Mouse (Mus musculus) thymus, postnatal 4 days (tissue): Measurements from ENCODE around the gene Ap1g2.
A peak's percentile ranks its signal among the peaks of the same experiment; 100 is the strongest.

Experiments used
- DNase-seq: peaks from one replicate; pipeline ENCODE4 v3.0.0; 2021

The Ap1g2 gene

DNA sequence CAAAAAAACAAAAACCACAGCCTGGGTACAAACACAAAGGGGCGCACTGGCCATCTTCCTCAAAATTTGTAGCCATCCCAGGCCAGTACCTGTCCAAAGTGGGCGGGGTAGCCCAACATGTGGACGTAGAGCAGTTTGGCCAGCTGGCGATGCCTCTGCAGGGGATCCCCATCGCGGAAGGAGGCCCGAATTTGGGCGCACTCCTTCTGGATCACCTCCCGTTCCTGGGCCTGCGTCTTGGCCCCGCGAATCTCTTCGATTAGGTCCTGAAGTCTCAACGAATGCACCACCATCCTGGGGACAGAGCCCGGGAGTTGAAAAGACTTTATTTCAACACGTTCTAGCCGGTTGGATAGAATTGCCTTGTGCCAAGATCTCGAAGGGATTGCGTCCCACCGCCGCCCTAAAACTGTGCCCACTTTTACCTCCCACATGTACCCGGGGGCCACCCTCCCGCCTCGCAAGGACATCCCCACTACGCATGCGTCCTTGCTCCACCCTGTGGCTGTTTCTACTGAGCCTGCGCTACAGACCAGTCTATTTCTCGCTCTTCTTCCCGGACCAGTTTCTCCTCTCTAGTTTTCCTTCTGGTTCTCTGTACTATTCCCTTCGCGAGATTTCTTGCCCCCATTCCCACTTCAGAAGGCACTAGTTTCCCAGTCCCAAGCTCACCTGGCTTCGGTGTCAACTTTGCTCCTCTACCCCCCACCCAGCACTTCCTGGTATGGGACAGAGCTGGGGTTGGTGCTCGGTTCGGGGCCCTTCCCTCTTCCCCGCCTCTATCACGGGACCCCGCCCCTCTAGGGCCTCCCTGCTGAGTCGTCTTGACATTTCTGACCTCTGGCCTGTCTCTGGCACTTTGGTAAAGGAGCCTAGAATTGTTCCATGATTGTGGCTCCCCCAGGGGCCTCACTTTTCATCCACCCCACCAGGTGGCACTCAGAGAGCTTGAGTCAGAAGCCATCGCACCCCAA, at the start of gene Ap1g2:
Gene Ap1g2, minus strand, starts transcription at position 758 of the 974 bp plus-strand sequence.
- DNase-seq: peak; percentile 87

DNA sequence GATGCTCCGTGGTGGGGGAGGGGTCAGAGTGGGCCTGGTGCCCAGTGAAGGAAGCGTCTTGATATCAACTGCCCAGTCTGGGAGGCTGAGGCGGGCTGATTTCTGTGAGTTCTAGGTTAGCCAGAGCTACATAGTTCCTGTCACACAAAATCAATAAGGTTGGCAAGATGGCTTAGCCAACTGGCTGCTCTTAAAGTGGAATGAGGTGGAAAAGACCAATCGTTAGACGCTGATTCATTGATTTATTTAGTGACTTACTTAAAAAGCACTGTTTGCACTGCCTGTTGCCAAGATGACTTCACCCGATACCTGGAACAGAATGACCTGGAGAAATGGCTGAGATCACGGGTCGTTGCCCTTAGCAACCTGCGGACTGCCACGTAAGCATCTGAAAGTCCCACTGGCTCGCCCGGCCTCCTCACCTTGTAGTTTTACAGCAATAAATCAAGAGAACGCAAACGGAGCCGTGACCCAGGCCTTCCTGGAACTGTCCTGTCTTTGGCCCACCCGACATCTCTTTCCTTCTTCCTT, 46.6 kb upstream of the Ap1g2 start:
- no peak for DNase-seq

- DNase-seq: no peak
These were observed 45.8 kb upstream of the Ap1g2 start for GRCm38 (mm10) chr14:55152174-55152573.

DNA sequence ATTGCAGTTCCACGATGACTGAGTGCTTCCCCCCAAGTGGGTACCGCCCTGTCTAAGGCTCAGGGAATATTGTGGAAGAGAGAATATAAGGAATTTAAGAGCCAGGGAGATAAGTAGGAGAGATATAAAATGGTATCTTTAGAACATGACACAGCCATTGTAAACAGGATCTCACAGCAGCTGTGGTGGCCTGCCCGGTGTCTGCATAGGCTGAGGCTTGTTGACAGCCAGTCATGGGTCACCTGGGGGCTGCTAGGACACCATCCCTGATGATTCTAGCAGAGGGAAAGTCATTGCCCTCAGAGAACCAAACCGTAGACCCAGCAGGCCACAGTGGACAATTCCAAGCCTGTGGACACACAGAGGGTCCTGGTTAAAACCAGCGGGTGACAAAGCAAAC, 44.6 kb upstream of the Ap1g2 start:
- no peak for DNase-seq

DNA sequence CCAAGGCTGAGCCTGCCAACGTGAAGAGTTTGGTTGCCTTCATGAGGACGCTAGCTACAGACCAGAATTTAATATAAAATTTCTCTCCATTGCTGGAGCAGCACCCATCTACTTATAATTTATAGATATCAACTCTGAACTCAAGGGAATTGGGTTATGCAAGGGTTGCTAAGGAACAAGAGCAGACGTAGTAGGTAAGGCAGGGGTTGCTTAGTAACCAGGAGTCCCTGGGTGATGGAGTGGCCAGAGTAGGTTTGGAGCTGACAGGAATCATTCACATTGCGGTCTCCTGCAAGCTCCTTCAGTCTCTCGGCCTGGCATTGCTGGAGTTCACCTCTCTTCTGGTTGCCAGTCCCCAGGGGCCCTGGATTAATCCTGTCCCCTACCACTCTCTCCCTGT, 42.6 kb upstream of the Ap1g2 start:
- DNase-seq: no peak

- peak; percentile 81 for DNase-seq
These were observed 42.0 kb upstream of the Ap1g2 start for GRCm38 (mm10) chr14:55148363-55148915.

- DNase-seq: no peak
These were observed 40.5 kb upstream of the Ap1g2 start for GRCm38 (mm10) chr14:55146829-55147401.

- DNase-seq: no peak
These were observed 39.9 kb upstream of the Ap1g2 start for GRCm38 (mm10) chr14:55146324-55146723.

DNA sequence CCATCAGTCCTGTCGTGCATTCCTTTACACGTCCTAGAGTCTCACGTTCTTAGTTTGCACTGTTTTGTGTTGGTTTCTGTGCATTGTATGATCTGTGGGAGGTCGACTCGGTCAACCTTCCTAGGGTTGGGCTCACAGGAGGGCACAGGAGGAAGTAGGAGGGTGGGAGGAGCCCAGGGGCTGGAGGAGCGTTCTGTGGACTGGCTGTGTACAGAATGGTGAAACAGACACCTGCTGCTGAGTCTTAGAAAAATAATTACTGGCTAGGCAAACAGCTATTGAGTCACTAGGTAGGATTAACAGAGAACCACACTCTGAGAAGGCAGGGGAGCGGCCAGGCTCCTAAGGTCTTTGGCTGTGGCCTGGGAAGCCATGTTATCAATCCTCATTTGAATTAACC, 32.9 kb upstream of the Ap1g2 start:
- no peak for DNase-seq

GRCm38 (mm10) chr14:55135676-55136075, 29.3 kb upstream of the Ap1g2 start:
- no peak for DNase-seq

DNA sequence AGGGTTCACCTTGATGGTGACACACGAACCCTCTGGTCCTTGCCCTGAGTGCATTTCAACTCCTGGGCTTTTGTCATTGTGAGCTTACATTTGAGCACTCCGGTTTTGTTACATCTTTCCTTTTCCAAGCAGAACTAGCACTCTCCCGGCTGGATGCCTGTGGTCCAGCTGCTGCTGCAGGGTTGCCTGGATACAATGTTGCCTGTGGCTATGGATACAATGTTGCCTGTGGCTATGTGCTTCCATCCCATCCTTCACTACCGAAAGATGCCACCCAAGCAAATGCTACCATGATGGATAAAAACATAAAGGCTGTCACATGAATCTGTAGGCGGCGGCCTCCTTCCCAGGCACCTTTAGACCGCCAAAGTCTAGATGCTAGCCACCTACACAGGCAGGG, 20.1 kb upstream of the Ap1g2 start:
- no peak for DNase-seq

DNA sequence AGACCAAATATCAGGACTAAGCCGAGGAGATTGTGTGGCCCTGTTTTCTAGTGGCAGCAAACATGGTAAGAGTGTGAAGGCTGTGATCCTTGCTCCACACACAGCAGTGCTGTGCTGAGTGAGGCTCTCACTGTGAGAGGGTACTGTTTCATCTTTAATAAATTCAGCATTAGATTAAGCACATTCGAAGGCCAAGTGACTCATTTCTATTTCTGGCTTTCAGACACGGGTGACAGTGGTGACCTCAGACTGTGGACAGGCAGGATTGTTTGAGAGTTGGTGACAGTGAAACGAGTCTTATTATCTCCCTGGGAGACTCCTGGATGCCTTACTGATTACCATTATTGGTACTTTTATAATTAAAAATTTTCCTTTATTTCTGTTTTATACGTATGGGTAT, 19.3 kb upstream of the Ap1g2 start:
- DNase-seq: no peak

- no peak for DNase-seq
These were observed 16.0 kb upstream of the Ap1g2 start for GRCm38 (mm10) chr14:55122359-55122758.

DNA sequence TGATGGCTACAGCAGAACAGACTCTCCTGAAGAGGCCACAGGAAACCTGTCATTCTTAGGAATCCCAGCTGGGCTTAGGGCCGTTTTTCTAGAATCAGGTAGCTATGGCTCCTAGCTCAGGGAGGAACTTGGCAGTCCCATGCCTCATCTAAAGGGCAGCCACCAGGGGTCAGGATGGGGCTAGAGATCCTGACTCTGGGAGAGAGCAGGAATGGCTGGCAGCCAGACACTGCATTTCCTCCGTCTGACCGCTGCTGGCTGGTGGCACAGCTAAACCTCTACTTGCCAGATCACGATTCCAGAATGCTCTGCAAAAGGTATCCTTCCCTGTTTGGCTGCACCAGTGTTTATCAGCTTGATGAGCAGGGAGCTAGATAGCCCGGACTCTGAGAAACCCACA, 15.6 kb upstream of the Ap1g2 start:
- DNase-seq: peak; percentile 78

DNA sequence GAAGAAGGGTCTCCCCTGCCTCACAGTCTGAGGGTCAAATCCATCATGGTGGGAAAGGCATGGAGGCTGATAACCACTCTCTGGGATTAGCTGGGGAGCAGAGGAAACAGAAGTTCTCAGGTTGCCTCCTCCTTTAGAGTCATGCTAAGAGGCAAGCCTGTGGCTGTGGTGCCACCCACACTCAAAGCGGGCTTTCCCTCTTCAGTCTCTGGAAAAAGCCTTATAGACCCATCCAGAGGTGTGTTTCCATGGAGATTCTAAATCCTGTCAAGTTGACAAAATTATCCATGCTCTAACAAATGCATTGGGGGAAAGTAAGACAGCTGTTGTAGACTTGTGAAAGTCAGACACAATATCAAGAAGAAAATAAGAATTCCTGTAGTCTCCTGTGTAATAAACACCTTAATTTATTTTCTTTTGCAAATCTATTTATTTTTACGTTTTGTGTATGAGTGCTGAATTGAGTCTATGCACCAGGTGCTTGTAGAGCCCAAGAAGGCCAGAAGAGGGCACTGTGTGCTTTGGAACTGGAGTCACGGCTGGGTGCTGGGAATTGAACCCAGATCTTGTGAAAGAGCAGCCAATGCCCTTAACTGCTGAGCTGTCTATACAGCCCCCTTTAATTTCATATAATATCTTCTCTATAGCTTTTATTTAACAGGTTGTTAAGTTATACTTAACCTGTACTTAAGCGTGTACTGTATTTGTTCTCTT, 13.2 kb upstream of the Ap1g2 start:
- DNase-seq: peak; percentile 59

- no peak for DNase-seq
These were observed 12.5 kb upstream of the Ap1g2 start for GRCm38 (mm10) chr14:55118852-55119251.

- DNase-seq: no peak
These were observed 10.2 kb upstream of the Ap1g2 start, which contains the start of gene Jph4 for GRCm38 (mm10) chr14:55116425-55117200. Jph4 (minus strand) TSS chr14:55116935.

DNA sequence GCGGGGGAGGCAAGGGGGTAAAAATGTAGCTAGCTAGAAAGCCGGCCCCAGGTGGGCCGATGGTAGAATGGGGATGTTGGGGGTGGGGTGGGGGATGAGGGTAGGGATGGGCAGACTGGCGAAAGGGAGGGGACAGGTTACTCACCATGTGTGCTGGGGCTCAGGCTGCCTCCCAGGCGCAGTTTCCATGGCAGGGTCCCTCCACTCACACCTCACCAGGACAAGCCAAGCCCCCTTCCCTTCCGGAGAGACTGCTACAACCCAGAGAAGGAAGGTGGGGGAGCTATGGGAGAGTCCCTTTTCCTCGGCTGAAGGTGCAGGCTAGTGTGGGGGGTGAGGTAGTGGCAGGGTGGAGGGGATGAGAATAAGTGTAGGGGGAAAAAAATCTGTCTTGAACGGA, 9.5 kb upstream of the Ap1g2 start:
- no peak for DNase-seq

- peak; percentile 45 for DNase-seq
These were observed 8.6 kb upstream of the Ap1g2 start for GRCm38 (mm10) chr14:55114759-55115701.

DNA sequence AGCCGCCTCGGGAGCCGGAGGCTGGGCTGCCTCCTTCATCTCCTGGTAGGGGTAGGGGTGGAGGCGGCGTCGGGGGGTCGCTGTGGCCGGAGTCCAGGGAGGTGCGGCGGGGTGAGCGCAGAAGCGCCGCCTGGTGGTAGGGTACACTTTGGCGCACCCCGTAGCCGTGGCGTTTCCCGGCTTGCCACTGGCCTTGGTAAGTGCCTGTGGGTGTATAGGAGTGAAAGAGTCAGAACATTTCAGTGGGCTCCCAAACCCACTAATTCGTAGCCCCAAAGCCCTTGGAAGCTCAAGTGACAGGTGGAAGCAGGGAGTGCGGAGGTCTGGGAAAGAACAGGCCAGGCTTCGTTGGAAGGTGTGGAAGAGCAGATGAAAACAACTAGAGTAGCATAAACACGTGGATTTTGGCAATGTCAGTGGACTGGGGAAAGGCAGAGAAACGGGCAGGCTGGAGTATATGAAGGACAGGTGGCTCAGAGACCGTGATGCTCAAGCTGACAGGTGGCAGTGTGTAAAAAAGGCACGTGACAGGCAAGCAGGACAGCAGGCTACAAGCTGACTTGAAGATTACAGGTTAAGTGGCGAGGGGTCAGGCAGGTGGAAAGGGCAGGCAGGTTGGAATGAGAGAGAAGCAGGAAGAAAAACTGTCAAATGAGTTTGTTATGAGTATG, 7.7 kb upstream of the Ap1g2 start:
- DNase-seq: peak; percentile 73
